Mouse (Mus musculus) adrenal gland, postnatal 25 days (tissue): ENCODE measurements around the gene Nrarp. TPM values are rescaled to one million over a fixed set of nuclear protein-coding genes. Genes with fewer than 3 reads are reported as not detected.

Source experiments
- DNase-seq: peaks from one replicate; pipeline ENCODE4 v3.0.0; 2021; ENCODE audit warnings: mixed read lengths
- total RNA-seq: library from RNA; stranded (reverse); gene quantifications from 2 replicates; pipeline ENCODE4 v1.2.3, GENCODE M21; 2021

Gene Nrarp
- total RNA-seq, 1 experiment from 2014 or later: 4.0 TPM

DNA sequence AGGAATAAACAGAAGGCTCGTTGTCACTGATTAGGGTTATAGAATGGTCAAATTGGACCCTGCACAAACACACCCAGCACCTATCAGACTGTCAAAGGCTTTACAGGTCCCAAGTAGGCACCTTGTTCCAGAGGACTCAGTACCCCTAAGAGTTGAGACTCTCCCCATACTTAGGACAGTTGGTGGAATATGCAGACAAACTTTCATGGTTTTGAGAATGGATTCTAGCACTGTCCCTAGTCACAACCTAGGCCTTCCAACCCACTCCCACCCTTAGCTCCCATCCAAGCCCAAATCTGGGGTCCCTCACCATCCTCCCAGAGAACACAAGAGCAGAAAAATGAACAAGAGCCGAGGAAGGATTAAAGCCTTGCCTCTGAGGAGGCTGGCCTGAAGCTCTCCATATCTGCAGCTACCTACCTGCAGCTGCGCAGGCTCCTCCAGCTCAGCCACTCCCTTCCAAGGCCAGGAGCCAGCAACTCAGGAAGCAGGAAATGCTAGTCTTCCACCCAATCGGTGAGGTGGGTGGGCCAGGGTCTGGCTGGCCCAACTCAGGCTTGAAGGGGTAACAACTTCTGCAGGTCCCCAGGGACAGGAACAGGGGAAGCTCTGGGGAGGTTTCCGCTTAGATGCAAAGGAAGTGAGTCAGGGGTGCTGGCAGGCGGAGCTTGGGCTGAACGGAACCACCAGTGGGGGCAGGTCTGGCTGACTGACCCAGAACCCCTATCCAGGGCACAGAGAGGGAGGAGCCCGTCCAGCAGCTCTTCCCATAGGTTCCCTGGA lies 15.8 kb downstream of the Nrarp start, which contains the start of gene Tor4a:
Gene Tor4a (minus strand): TSS at position 715 of the 783 bp plus-strand sequence.
- DNase-seq: peak; percentile 78

DNA sequence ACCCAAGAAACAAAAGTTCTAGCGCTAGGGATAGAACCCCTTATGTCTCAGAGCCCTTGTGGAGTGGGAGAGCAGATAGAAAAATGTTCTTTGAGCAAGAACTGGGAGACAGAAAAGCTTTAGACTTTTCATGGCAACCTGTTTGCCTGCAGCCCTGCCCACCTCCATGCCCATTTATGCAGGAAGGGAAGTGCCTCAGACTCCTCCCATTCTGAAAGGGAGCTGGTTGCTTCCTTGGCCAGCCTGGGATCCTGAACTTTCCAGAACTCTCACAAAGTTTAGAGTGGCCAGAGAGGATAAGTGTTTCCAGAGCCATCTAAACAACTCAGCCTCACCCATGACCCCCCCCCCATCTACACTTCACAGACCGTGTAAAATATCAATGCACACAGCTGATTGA lies 16.6 kb downstream of the Nrarp start:
- DNase-seq: no peak

DNA sequence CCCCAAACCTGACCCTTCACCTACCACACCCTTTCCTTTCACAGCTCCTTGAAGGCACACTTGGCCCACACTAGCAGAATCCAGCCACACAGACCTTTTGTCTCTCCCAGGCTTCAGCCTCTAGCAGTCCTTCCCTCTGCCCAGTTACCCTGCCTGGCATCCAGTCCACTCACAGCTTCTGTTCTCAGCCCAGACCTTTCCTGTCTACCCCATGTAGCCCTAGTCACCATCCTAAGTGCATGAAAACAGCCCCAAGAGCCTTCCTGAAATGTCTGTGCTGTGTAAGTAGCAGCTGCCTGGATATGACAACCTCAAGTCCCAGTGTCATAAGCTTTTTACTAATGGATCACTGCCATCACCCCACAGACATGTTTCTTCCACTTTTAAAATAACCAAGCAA lies 17.4 kb downstream of the Nrarp start:
- no peak for DNase-seq

DNA sequence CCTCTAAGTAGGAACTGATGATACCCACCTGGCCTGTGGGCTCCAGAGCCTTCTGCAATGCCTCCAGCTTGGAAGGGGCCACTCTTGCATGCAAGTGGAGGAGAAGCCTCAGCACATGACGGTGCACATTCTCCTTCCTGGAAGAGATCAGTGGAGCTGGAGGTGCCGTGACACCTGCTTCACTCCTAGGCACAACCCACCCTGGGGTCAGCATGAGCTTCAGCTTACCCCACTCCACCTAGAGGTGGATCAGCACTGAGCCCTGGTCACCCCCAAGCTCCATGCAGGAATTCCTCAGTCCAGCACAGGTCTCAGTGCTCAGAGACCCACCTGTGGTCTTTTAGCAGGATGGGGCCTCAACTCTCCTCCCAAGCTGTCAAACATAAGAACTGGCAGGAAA lies 20.1 kb downstream of the Nrarp start:
- no peak for DNase-seq

DNA sequence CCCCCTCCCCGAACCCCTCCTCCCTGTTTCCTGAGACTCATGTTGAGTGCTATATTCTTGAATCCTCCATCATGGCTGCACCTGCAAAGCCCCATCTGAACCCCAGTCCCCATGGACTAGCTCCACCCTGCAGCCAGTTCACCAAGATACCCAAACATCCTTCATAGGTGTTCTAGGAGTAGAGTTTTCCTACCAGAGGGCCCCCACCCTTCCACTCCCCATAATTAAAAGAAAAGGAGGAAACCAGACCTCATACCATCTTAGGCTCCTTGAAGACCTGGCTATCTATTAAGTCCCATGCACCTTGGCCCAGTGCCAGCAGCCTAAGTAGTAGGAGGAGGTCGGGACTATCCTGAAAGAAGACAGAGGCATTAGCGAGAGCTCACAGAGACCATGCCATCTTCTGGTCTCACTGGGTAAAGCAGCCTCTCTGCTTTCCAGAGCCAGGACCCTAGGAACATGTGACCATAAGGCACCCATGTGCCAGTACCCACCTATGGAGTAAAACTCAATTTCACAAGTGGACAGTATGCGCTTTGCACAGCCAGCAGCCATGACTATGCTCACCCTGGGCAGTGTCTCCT lies 23.2 kb downstream of the Nrarp start:
- DNase-seq: no peak

DNA sequence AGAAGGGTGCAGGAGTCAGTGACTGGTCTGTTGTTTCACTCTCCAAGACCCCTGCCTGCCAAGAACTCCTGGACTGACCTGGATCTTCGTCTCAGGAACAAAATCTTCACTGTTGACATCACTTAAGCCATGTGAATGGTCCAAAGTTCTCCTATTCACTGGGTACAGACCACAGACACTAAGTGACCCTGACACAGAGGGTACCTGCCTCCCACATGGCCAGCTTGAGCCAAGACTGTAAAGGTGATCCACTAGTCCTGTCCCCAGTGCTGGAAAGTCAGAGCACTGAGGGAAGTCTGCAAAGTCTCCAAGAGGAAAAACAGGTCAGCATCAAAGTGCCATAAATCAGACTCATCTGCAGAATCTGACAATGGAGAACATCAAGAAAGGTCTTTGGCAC lies 27.0 kb downstream of the Nrarp start:
- DNase-seq: no peak

DNA sequence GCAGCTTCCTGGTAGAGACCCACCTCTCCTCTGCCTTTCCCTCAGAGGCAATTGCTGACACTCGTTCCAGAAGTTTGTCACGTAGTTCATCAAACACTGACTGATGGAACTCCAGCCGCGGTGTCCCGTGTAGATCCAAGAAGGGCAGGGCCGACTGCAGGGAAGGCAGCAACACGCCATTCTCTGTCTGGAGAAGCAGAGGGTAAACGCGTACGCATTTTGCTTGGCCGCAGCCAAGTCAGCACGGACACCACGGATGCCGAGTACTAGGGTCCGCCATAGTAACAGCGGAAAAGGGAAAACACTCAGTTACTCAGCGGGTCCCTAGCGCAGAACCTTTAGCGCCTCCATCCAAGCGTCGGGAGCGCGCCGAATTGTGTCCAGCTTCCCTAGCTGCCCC lies 30.1 kb downstream of the Nrarp start:
- DNase-seq: no peak

DNA sequence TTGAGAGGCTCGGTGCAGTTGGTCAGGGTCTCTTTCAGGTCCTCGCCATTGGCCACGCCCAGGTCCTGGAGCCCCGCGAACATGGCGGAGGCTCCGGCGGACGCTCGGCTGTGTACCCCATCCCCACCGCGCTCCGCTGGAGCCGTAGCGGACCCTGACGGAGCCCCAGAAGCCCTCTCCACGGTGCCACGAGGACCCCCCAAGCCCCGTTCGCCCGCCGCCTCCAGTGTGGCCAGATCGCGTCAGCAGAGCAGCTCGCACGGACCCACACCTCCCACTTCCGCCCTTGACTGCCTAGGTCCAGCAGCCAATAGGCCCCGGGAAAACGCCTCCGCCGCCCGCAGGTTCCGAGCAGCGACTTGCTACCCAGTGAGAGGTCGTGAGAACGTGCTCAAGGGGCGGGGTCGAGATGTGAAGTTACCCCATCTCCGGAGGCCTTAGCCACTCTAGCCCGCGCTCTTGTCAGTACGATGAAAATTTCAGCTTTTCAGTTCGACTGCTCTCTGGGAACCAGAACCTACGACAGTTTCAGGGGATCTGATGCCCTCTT lies 30.6 kb downstream of the Nrarp start, which contains the start of gene Nelfb:
Gene Nelfb (minus strand): TSS at position 369 of the 550 bp plus-strand sequence.
- DNase-seq: peak; percentile 88

DNA sequence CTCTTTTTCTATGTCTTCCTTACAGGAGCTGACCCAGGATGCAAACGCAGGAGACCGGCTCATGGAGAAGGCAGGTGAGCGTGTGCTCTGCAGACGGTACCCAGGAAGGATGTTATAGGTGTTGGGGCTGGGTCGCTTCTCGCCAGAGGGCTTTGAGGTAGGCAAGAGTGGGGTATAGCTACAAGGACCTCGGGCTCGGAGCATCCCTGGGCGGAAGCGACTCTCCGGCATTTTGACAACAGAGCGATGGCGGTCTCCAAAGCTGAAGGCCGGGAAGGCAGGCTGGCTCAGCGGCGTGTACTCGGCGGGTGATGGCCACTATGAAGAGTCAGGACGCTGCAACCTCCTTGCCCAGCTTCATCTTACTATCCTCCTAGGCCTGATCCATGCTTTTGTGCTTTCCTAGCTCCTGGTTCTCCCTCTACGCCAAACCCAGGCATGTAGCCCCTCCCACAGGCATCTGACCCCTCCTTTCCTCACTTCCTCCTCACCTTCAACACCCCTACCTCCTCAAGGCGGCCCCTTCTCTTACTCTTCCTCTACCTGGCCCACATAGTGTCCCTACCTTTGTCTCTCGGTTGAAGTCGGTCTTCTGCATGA lies 32.8 kb downstream of the Nrarp start:
- no peak for DNase-seq

DNA sequence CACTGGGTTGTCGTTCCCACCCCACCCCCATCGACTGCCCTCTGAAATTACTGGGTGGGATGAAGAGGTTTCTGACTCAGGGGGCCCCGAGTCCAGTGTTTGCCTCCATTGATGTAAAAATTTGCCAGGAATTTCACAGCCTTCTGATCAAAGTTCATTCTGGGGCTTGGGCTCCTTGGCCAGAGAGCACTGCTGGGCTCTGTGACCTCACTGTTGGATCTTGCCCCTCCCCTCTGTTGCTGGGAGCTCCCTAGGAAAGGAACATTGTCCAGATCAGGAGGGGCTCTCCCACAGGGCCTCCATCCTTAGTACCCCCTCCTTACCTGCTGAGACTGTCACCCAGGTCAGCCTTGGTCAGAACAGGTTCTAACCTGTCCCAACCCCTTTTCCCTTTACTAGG lies 33.9 kb downstream of the Nrarp start, which contains the start of gene Stpg3:
Gene Stpg3 (minus strand): TSS at position 194 of the 400 bp plus-strand sequence.
- DNase-seq: no peak

DNA sequence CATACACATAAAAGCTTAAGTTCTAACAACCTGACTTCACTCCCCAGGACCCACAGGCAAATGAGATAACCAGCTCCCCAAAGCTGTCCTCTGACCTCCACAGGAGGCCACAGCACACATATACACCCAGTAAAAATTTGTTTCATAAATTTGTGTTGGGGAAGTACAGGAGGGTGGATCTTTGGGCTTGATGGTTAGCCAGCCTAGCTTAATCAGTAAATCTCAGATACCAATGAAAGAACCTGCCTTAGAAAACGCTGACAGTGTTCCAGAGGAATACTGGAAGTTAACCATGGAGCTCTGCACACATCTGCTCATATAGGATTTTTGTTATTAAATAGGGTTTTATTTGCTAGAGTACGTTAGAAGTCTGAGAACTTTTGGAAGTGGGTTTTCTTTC lies 37.1 kb downstream of the Nrarp start:
- no peak for DNase-seq

DNA sequence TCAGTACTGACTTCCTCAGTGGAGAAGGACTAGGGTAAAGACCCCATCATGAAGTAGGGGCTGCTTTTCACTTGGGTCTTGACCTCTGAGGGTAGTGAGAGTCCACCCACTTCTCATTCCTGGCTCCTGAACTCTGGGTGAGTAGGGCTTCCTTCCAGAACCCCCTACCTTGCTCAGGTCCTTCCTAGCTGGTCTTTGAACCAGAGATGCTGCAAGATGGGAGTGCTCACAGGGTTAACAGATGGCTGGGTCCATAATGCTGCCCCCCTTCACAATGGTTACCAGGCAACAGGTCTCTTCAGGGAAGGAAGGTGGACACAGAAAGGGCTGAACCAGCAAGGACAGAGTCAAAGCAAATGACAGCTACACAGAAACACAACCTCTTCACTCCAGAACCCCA lies 37.9 kb downstream of the Nrarp start, which contains the start of gene Fam166a:
Gene Fam166a (plus strand): TSS at position 301 of the 400 bp plus-strand sequence.
- DNase-seq: no peak

DNA sequence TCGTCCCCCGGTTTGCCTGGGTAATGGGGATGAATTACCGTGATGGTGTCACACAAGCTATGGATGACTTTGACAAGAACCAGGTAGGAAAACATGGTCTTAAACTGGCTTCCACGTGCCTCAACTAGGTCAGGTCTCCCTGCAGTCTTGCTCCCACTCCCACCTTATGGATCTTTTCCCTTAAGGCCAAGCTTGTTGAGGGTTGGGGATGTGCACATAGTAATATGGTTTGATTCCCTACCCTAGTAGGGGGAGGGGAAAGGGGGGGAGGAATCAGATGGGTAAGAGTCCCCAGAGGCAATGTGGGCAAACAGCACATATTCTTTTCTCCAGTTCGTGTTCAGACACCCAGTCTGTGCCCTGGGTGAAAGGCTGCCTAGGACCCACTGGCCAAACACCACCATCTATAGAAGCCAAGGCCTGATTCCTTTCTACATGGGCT lies 40.8 kb downstream of the Nrarp start:
- no peak for DNase-seq

DNA sequence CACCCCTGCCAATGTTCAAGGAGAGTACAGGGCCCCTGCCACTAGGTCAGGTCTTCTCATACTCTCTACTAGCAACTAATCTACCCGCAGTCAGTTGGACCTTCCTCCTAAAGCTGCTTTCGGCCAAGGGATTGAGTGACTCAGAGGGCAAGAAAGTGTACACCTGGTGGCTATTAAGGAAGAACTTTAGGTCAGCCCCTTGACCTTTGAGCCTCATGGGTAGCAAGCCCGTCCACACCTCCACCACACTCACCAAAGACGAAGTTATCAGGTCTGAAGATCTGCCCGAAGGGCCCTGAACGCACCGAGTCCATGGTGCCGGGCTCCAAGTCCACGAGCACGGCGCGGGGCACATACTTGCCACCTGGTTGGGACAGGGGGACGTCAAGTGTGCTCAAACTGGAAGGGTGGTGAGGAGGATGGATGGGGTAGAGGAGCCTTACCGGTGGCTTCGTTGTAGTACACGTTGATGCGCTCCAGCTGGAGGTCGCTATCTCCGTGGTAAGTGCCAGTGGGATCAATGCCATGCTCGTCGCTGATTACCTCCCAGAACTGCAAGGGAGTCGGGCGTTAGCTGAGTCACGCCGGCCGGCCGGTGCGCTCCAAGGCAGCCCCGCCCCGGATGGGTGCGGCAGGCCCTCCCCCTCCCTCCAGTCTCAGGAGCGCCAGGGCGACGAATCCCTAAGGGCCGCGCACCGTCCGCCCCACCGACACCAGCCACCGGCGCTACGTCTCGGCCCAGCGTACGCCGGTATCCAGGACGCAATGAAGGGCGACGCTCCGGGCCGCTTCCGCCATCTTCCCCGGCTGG lies 43.3 kb downstream of the Nrarp start:
- DNase-seq: peak; percentile 91

DNA sequence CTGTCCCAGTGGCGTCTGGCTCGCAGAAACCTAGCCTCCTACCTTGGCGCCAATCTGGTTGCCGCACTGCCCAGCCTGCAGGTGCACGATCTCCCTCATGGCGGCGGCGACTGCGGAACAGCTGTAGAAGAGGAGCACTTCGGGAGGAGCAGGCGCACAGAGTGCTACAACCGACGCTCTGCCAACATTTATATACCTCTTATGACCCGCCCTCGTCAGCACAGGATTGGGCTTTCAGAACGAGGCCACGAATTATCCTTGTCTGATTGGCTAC lies 43.9 kb downstream of the Nrarp start, which contains the start of gene Tubb4b:
Gene Tubb4b (minus strand): TSS at position 211 of the 274 bp plus-strand sequence.
- no peak for DNase-seq

DNA sequence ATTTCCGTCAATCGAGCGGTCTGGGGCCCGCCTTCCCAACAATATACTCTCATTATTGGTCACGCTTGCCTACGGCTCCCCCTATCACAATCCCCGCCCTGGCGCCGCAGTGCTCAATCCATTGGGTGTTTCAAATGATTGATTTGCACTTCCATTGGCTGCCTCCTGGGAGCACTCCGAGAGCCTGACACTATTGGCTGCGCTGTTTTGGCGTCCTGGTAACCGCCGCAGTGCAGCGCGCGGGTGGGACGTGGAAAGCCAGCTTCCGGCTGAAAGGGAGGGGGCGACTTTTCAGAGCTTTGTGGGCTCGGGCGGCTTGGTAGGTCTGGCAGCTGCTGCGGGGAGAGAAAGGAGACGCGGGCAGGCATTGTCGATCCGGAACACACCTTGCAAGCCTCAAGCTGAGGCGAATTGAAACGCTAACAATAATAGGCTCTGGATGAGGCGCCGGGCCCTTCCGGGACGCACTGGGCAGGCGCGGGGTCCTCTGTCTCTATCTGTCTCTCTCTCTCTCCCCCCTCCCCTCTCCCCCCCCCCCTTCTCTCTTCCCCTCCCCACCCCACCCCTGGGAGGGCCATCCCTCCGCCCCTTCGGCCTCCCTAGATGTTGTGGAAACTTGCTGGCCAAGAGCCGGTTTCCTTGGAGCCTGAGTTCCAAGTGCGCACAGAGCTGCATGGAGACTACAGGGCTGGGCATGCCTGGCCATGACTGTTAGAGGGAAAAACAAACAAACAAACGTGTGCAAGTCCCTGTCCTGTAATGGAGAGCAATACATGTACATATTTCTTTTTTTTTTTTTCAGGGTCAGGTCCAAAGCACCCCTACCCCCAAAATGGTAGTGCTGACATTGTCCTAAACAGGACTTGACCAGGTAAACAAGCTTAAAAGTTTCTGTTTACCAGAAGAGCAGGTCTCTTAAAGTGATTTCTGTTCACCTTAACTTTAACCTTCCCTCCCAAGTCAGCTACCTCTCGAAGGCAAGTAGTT lies 44.5 kb downstream of the Nrarp start:
- DNase-seq: peak; percentile 95

DNA sequence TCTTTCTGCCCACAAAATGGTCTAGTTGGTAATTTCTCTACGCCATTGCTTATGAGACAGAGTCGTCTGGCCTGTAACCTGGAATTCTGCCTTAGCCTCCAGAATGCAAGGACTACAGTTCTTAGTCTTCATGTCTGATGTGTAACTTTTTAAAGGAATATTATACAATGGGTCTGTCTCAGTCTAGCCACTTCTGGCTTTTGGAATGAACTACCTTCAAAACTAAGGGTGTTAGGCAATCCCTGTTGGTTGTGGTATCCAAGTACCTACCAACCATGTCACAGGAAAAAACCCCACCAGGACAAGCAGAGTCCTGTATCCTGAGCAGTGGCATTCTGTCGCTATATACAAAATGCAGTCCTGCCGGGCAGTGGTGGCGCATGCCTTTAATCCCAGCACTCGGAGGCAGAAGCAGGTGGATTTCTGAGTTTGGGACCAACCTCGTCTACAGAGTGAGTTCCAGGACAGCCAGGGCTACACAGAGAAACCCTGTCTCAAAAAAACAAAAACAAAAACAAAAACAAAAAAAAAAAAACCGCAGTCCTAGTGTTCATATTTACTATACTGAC lies 45.3 kb downstream of the Nrarp start:
- DNase-seq: no peak

DNA sequence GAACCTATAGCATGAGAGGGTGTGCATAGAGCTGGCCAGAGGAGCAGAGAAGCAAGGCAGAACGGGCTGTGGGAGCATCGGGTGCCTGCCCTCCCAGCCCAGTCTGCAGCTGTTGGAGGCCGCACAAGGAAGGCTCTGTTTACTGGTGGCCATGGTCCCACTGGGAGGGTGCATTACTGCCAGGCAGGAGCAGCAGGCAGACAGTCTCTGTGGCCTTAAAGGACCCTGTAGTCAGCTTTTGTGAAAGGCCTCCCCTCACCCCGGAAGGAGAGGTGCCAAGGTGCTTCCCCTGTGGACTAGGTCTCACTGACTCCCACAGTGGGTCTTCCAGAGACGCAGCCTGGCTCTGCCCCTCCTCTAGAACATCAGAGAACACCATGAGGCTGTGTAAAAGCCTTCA lies 46.3 kb downstream of the Nrarp start:
- DNase-seq: no peak

DNA sequence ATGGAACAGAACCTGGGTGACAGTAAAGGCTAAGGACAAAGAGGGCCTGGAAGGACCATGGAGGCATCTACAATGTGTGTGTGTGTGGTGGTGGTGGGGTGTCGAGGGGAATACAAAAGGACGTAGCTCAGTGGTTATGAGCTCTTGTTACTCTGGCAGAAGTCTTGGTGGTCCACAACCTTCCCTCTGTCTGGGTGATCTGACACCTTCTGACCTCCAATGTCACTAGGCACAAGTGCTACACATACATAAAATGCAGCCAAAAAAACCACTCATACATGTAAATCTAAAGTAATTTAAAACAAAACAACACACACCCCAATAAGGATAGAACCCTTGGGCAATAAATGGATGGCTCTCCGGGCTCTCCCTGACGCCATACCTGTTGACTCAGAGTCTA lies 46.8 kb downstream of the Nrarp start:
- DNase-seq: no peak

DNA sequence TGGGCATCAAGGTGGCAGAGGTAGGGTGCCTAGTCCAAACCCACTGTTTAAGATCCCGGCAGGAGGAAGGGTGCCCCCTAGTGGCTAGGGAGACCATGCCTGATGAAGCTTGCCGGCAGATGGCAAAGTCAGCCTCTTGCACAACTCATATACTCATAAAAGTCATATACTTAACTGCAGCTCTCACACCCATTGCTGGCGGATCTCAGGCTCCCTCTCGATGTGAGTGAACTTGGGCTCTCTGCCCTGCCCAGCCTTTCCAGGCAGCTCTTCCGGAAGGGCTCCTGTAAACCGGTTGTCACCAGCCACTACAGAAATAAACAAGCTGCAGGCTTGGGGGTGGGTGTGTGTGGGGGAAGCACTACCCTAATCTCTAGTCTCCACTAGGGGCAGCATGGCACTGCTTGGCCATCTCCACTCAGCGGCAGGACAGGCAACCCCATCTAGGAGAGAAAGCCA lies 47.9 kb downstream of the Nrarp start:
- DNase-seq: peak; percentile 83
